Mouse (Mus musculus): ENCODE data around the gene Strbp. TPM values are rescaled to one million over a fixed set of nuclear protein-coding genes. Genes with fewer than 3 reads are reported as not detected.

Gene Strbp
- polyA plus RNA-seq, 1 experiment from 2014 or later = 87.9 TPM

DNA sequence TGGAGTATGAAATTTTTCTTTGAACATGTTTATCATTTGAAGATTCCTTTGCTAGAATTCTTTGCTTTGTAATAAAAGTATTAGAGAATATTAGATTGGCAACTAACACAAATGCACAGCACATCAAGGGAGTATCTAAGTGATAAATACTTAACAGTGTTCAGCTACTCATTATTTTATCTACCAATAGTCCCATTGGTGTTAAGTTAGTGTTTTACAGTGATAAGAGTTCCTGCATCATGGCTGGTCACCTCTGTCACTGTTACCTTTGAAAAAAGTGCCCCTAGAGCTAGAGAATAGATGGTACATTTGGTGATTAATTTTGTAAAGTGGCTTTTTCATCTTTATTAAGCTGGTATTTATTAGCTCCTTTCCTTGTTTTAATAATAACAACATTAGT is 217.3 kb downstream of the Strbp start:
- H3K27ac ChIP-seq (ENCODE audit: low read depth, low read length) = no peak overlapping the region
- no peak overlapping the region for H3K9ac ChIP-seq (ENCODE audit: low read length)
- no peaks in the 10 kb centered on the region for H3K9me3 ChIP-seq (ENCODE audit: control insufficient read depth, low read length)
- DNase-seq (ENCODE audit: low spot score) = no peak
- H3K4me2 ChIP-seq (ENCODE audit: low read depth) = no peak overlapping the region
- H3K4me1 ChIP-seq (ENCODE audit: control insufficient read depth, insufficient read depth, low read length) = no peaks in the 10 kb centered on the region
- H3K27me3 ChIP-seq (ENCODE audit: control insufficient read depth, insufficient read depth, low read length) = no peaks in the 10 kb centered on the region
- 0 out of 2 replicates have a peak, but pooled peaks cover 4% of the 10 kb centered on the region for H3K36me3 ChIP-seq (ENCODE audit: control insufficient read depth, insufficient read depth, low read length)
- ATAC-seq (ENCODE audit: insufficient read depth, low FRiP score, low TSS enrichment) = no peak
- no peak overlapping the region for H3K4me3 ChIP-seq (ENCODE audit: low read depth, low read length)

- no peak overlapping the region for H3K4me3 ChIP-seq (ENCODE audit: low read depth, low read length)
- no peaks in the 10 kb centered on the region for H3K27me3 ChIP-seq (ENCODE audit: control insufficient read depth, insufficient read depth, low read length)
- H3K9me3 ChIP-seq (ENCODE audit: control insufficient read depth, low read length) = no peaks in the 10 kb centered on the region
- H3K27ac ChIP-seq (ENCODE audit: low read depth, low read length) = no peak overlapping the region
- ATAC-seq (ENCODE audit: insufficient read depth, low FRiP score, low TSS enrichment) = no peak
- no peak for DNase-seq (ENCODE audit: low spot score)
- no peak overlapping the region for H3K9ac ChIP-seq (ENCODE audit: low read length)
- H3K36me3 ChIP-seq (ENCODE audit: control insufficient read depth, insufficient read depth, low read length) = 0 out of 2 replicates have a peak, but pooled peaks cover 4% of the 10 kb centered on the region
- no peak overlapping the region for H3K4me2 ChIP-seq (ENCODE audit: low read depth)
- no peaks in the 10 kb centered on the region for H3K4me1 ChIP-seq (ENCODE audit: control insufficient read depth, insufficient read depth, low read length)
- 86% methylated on average over 1 of the region's 1 CpGs for WGBS
Measured at GRCm38 (mm10) chr2:37485370-37485769, 218.3 kb downstream of the Strbp start.

DNA sequence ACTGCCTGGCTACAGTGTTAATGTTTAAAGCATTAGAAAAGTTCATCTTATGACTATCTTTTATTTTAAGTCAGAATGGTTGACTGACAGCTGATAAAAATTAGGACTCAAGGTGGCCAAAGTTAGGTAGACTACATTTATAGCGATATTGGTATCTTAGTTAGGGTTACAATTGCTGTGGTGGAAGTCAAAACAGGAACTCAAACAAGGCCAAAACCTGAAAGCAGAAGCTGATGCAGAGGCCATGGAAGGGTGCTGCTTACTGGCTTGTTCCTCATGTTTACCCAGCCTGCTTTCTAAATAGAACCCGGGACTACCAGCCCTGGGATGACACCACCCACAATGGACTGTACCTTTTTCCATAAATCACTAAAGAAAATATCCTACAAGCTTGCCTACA is 219.5 kb downstream of the Strbp start:
- H3K4me1 ChIP-seq (ENCODE audit: control insufficient read depth, insufficient read depth, low read length) = no peaks in the 10 kb centered on the region
- no peak overlapping the region for H3K4me3 ChIP-seq (ENCODE audit: low read depth, low read length)
- 85% methylated on average over 2 of the region's 2 CpGs for WGBS
- no peak overlapping the region for H3K9ac ChIP-seq (ENCODE audit: low read length)
- no peaks in the 10 kb centered on the region for H3K27me3 ChIP-seq (ENCODE audit: control insufficient read depth, insufficient read depth, low read length)
- H3K9me3 ChIP-seq (ENCODE audit: control insufficient read depth, low read length) = no peaks in the 10 kb centered on the region
- DNase-seq (ENCODE audit: low spot score) (no peak), ATAC-seq (ENCODE audit: insufficient read depth, low FRiP score, low TSS enrichment) (no peak)
- 0 out of 2 replicates have a peak, but pooled peaks cover 4% of the 10 kb centered on the region for H3K36me3 ChIP-seq (ENCODE audit: control insufficient read depth, insufficient read depth, low read length)
- H3K27ac ChIP-seq (ENCODE audit: low read depth, low read length) = no peak overlapping the region
- H3K4me2 ChIP-seq (ENCODE audit: low read depth) = no peak overlapping the region

GRCm38 (mm10) chr2:37480039-37480438 is 223.6 kb downstream of the Strbp start:
- no peaks in the 10 kb centered on the region for H3K4me1 ChIP-seq (ENCODE audit: control insufficient read depth, insufficient read depth, low read length)
- H3K4me2 ChIP-seq (ENCODE audit: low read depth) = no peak overlapping the region
- H3K9me3 ChIP-seq (ENCODE audit: control insufficient read depth, low read length) = no peaks in the 10 kb centered on the region
- no peak overlapping the region for H3K4me3 ChIP-seq (ENCODE audit: low read depth, low read length)
- no peak overlapping the region for H3K9ac ChIP-seq (ENCODE audit: low read length)
- ATAC-seq (ENCODE audit: insufficient read depth, low FRiP score, low TSS enrichment) (no peak), DNase-seq (ENCODE audit: low spot score) (no peak)
- H3K27me3 ChIP-seq (ENCODE audit: control insufficient read depth, insufficient read depth, low read length) = no peaks in the 10 kb centered on the region
- H3K36me3 ChIP-seq (ENCODE audit: control insufficient read depth, insufficient read depth, low read length) = peaks cover 10% of the 10 kb centered on the region
- H3K27ac ChIP-seq (ENCODE audit: low read depth, low read length) = no peak overlapping the region
- WGBS = 97% methylated on average over 2 of the region's 2 CpGs

DNA sequence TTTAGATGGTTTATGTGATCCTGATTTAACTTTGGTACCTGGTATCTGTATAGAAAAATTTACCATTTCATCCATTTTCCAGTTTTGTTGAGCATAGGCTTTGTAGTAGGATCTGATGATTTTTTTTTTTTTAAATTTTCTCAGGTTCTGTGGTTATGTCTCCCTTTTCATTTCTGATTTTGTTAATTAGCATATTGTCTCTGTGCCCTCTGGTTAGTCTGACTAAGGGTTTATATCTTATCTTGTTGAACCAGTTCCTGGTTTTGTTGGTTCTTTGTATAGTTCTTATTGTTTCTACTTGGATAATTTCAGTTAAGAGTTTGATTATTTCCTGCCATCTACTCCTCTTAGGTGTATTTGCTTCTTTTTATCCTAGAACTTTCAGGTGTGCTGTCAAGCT is 224.1 kb downstream of the Strbp start:
- ATAC-seq (ENCODE audit: insufficient read depth, low FRiP score, low TSS enrichment) (no peak), DNase-seq (ENCODE audit: low spot score) (no peak)
- Histone ChIP-seq H3K27ac (ENCODE audit: low read depth, low read length) (no peak overlapping the region), H3K27me3 (ENCODE audit: control insufficient read depth, insufficient read depth, low read length) (no peaks in the 10 kb centered on the region), H3K4me1 (ENCODE audit: control insufficient read depth, insufficient read depth, low read length) (no peaks in the 10 kb centered on the region), H3K36me3 (ENCODE audit: control insufficient read depth, insufficient read depth, low read length) (peaks cover 10% of the 10 kb centered on the region), H3K4me2 (ENCODE audit: low read depth) (no peak overlapping the region), H3K4me3 (ENCODE audit: low read depth, low read length) (no peak overlapping the region), H3K9me3 (ENCODE audit: control insufficient read depth, low read length) (no peaks in the 10 kb centered on the region), H3K9ac (ENCODE audit: low read length) (no peak overlapping the region)

- 96% methylated on average over 4 of the region's 4 CpGs for WGBS
- H3K4me1 ChIP-seq (ENCODE audit: control insufficient read depth, insufficient read depth, low read length) = no peaks in the 10 kb centered on the region
- 0 out of 2 replicates have a peak, but pooled peaks cover 2% of the 10 kb centered on the region for H3K36me3 ChIP-seq (ENCODE audit: control insufficient read depth, insufficient read depth, low read length)
- H3K27ac ChIP-seq (ENCODE audit: low read depth, low read length) = no peak overlapping the region
- H3K27me3 ChIP-seq (ENCODE audit: control insufficient read depth, insufficient read depth, low read length) = no peaks in the 10 kb centered on the region
- no peak overlapping the region for H3K4me2 ChIP-seq (ENCODE audit: low read depth)
- no peak for DNase-seq (ENCODE audit: low spot score)
- no peak overlapping the region for H3K9ac ChIP-seq (ENCODE audit: low read length)
- ATAC-seq (ENCODE audit: insufficient read depth, low FRiP score, low TSS enrichment) = no peak
- H3K4me3 ChIP-seq (ENCODE audit: low read depth, low read length) = no peak overlapping the region
- H3K9me3 ChIP-seq (ENCODE audit: control insufficient read depth, low read length) = no peaks in the 10 kb centered on the region
Measured at GRCm38 (mm10) chr2:37466266-37466665, 237.4 kb downstream of the Strbp start.

GRCm38 (mm10) chr2:37460707-37461106 is 243.0 kb downstream of the Strbp start:
- Histone ChIP-seq H3K9ac (ENCODE audit: low read length) (no peak overlapping the region), H3K9me3 (ENCODE audit: control insufficient read depth, low read length) (no peaks in the 10 kb centered on the region), H3K4me1 (ENCODE audit: control insufficient read depth, insufficient read depth, low read length) (no peaks in the 10 kb centered on the region), H3K36me3 (ENCODE audit: control insufficient read depth, insufficient read depth, low read length) (no peaks in the 10 kb centered on the region), H3K27ac (ENCODE audit: low read depth, low read length) (no peak overlapping the region), H3K27me3 (ENCODE audit: control insufficient read depth, insufficient read depth, low read length) (no peaks in the 10 kb centered on the region), H3K4me2 (ENCODE audit: low read depth) (no peak overlapping the region), H3K4me3 (ENCODE audit: low read depth, low read length) (no peak overlapping the region)
- DNase-seq (ENCODE audit: low spot score) = no peak
- no peak for ATAC-seq (ENCODE audit: insufficient read depth, low FRiP score, low TSS enrichment)
- 95% methylated on average over 4 of the region's 4 CpGs for WGBS

GRCm38 (mm10) chr2:37452376-37452760 is 251.3 kb downstream of the Strbp start:
- peak overlapping the region; percentile 92 for H3K4me3 ChIP-seq (ENCODE audit: low read depth, low read length)
- DNase-seq (ENCODE audit: low spot score) (no peak), ATAC-seq (ENCODE audit: insufficient read depth, low FRiP score, low TSS enrichment) (peak; percentile 85)
- under 1% methylated on average over 15 of the region's 24 CpGs for WGBS
- H3K4me2 ChIP-seq (ENCODE audit: low read depth) = peak overlapping the region; percentile 86
- H3K27ac ChIP-seq (ENCODE audit: low read depth, low read length) = peak overlapping the region; percentile 70
- H3K27me3 ChIP-seq (ENCODE audit: control insufficient read depth, insufficient read depth, low read length) = no peaks in the 10 kb centered on the region
- H3K36me3 ChIP-seq (ENCODE audit: control insufficient read depth, insufficient read depth, low read length) = no peaks in the 10 kb centered on the region
- H3K9me3 ChIP-seq (ENCODE audit: control insufficient read depth, low read length) = no peaks in the 10 kb centered on the region
- peak overlapping the region; percentile 91 for H3K9ac ChIP-seq (ENCODE audit: low read length)
- H3K4me1 ChIP-seq (ENCODE audit: control insufficient read depth, insufficient read depth, low read length) = peaks cover 5% of the 10 kb centered on the region

GRCm38 (mm10) chr2:37451667-37452375 is 251.8 kb downstream of the Strbp start:
- 13% methylated on average over 32 of the region's 44 CpGs for WGBS
- peak overlapping the region; percentile 92 for H3K4me3 ChIP-seq (ENCODE audit: low read depth, low read length)
- H3K36me3 ChIP-seq (ENCODE audit: control insufficient read depth, insufficient read depth, low read length) = no peaks in the 10 kb centered on the region
- peak; percentile 97 for DNase-seq (ENCODE audit: low spot score)
- H3K9me3 ChIP-seq (ENCODE audit: control insufficient read depth, low read length) = no peaks in the 10 kb centered on the region
- H3K4me1 ChIP-seq (ENCODE audit: control insufficient read depth, insufficient read depth, low read length) = peaks cover 5% of the 10 kb centered on the region
- H3K27me3 ChIP-seq (ENCODE audit: control insufficient read depth, insufficient read depth, low read length) = no peaks in the 10 kb centered on the region
- peak overlapping the region; percentile 91 for H3K9ac ChIP-seq (ENCODE audit: low read length)
- peak overlapping the region; percentile 70 for H3K27ac ChIP-seq (ENCODE audit: low read depth, low read length)
- peak overlapping the region; percentile 86 for H3K4me2 ChIP-seq (ENCODE audit: low read depth)
- peak; percentile 97 for ATAC-seq (ENCODE audit: insufficient read depth, low FRiP score, low TSS enrichment)
